In the genomic region with DNA sequence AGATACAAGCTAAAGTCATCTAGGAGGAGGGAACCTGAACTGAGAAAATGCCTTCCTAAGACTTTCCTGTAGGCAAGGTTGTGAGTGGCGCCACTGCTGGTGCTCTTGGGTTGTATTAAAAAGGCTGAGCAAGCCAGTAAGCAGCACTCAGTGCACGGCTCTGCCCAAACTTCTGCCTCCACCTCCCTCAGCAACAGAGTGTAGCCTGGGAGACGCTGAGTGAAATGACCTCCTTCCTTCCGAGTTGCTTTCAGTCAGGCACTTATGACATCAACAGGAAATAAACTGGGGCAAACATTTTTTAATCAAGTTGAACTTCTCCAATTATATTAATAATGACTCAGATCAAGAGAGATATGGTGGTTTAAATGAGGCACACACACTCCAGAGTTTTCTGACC, we compare ENCODE assay signal across 15 mouse cellular contexts. TPM values are rescaled to one million over a fixed set of nuclear protein-coding genes. Genes with fewer than 3 reads are reported as not detected.
DNase-seq lines count a peak whose midpoint lies in the region; ATAC-seq and TF ChIP-seq lines count a peak whose summit lies in the region.
"Had no signal": no experiment of that assay in that cellular context is flagged by ENCODE, and none has a peak within 500 bp of the region (broad histone marks: within the 10 kb centered on the region; RNA-seq: fewer than 3 reads in every experiment).

No protein-coding gene starts in this region.

- TF ChIP-seq POLR2A in heart, adult 2 months (IDR thresholded peaks at IDR 0.05; ENCODE audit: insufficient read depth, low read depth, low read length) = no peak
- TF ChIP-seq POLR2A in liver, adult 2 months (IDR thresholded peaks at IDR 0.05; ENCODE audit: extremely low read depth, insufficient read depth, low read length) = no peak
- TF ChIP-seq POLR2A in CH12.LX (IDR thresholded peaks at IDR 0.05; ENCODE audit: low read depth, low read length) (no peak), myocyte (IDR thresholded peaks at IDR 0.05; ENCODE audit: insufficient read length, low read depth) (no peak)

- H3ac ChIP-seq in myocyte (ENCODE audit: control insufficient read depth, insufficient read length) = no peak overlapping the region

- dilution Hi-C loops in CH12.LX (cut with MboI; ENCODE audit: extremely low pct_ligation_motif_present, extremely low pct_unique_long_range_greater_than_20kb, low sequenced_read_pairs) = no loop called here

- H3K9me3 ChIP-seq in liver, embryonic 12.5 days (replicated peaks) = no peaks in the 10 kb centered on the region
- no peaks in the 10 kb centered on the region for H3K9me3 ChIP-seq in CH12.LX (replicated peaks; ENCODE audit: low read length)
- H3K9me3 ChIP-seq: embryonic facial prominence, embryonic 13.5 days; midbrain, embryonic 13.5 days; neural tube, embryonic 12.5 days had no signal

- no peak overlapping the region for H3K4me3 ChIP-seq in heart, adult 2 months
- H3K4me3 ChIP-seq in liver, adult 2 months (ENCODE audit: insufficient read depth, low read depth, low read length) = no peak overlapping the region
- no peak overlapping the region for H3K4me3 ChIP-seq in liver, embryonic 12.5 days
- no peak overlapping the region for H3K4me3 ChIP-seq in CH12.LX (replicated peaks in 1 of 3; ENCODE audit: low read depth in 2 of 3, low read length in 2 of 3, poor library complexity in 1 of 3)
- no peak overlapping the region for H3K4me3 ChIP-seq in myocyte
- H3K4me3 ChIP-seq: embryonic facial prominence, embryonic 13.5 days; midbrain, embryonic 13.5 days; neural tube, embryonic 12.5 days had no signal

- peaks cover 26% of the 10 kb centered on the region for H3K4me1 ChIP-seq in heart, adult 2 months (ENCODE audit: control insufficient read depth, insufficient read depth, low read length)
- H3K4me1 ChIP-seq in liver, adult 2 months (ENCODE audit: control insufficient read depth, insufficient read depth, low read length) = peaks cover 21% of the 10 kb centered on the region
- H3K4me1 ChIP-seq in liver, embryonic 12.5 days = peaks cover 47% of the 10 kb centered on the region
- H3K4me1 ChIP-seq in CH12.LX (ENCODE audit: control insufficient read depth in 1 of 2, insufficient read depth in 2 of 2) = peaks cover 22 to 89% of the 10 kb centered on the region in 2 experiments

- WGBS in heart, adult 2 months = 19% methylated on average over 4 of the region's 4 CpGs
- 57% methylated on average over 4 of the region's 4 CpGs for WGBS in liver, adult 2 months
- 66% methylated on average over 4 of the region's 4 CpGs for WGBS in liver, embryonic 12.5 days (ENCODE audit: insufficient replicate concordance)

- ATAC-seq in liver, embryonic 12.5 days = no peak
- ATAC-seq: midbrain, embryonic 13.5 days had no signal

- TF ChIP-seq RAD21 in CH12.LX (IDR thresholded peaks at IDR 0.05; ENCODE audit: low read depth, low read length) = no peak

- H3K79me2 ChIP-seq in heart, adult 2 months (replicated peaks; ENCODE audit: control insufficient read depth, insufficient read depth, low read length) = peaks cover 3% of the 10 kb centered on the region
- peaks cover 46% of the 10 kb centered on the region for H3K79me2 ChIP-seq in liver, adult 2 months (ENCODE audit: control insufficient read depth, insufficient read depth, low read length)
- peaks cover 100% of the 10 kb centered on the region for H3K79me2 ChIP-seq in CH12.LX (replicated peaks; ENCODE audit: control insufficient read depth, extremely low read depth, insufficient read depth, poor library complexity, severe bottlenecking)
- peaks cover 99% of the 10 kb centered on the region for H3K79me2 ChIP-seq in myocyte (ENCODE audit: control insufficient read depth, insufficient read depth)

- H3K27me3 ChIP-seq in heart, adult 2 months (ENCODE audit: control insufficient read depth, insufficient read depth, low read length) = no peaks in the 10 kb centered on the region
- no peaks in the 10 kb centered on the region for H3K27me3 ChIP-seq in liver, adult 2 months (ENCODE audit: control insufficient read depth, insufficient read depth, low read length)
- H3K27me3 ChIP-seq in liver, embryonic 12.5 days (replicated peaks) = no peaks in the 10 kb centered on the region
- H3K27me3 ChIP-seq in CH12.LX (replicated peaks) (no peaks in the 10 kb centered on the region), myocyte (ENCODE audit: control insufficient read depth, insufficient read depth, insufficient read length) (no peaks in the 10 kb centered on the region)
- H3K27me3 ChIP-seq: embryonic facial prominence, embryonic 13.5 days; midbrain, embryonic 13.5 days; neural tube, embryonic 12.5 days had no signal

- in situ Hi-C loops in CH12.LX (cut with MboI; ENCODE audit: low pct_ligation_motif_present, low pct_unique_long_range_greater_than_20kb, low sequenced_read_pairs) = no loop called here

- no peak overlapping the region for H3K9ac ChIP-seq in heart, adult 2 months (ENCODE audit: low read depth, low read length)
- H3K9ac ChIP-seq in liver, adult 2 months (ENCODE audit: low read depth, low read length) = no peak overlapping the region
- H3K9ac ChIP-seq in liver, embryonic 12.5 days = no peak overlapping the region
- peak overlapping the region; percentile 65 for H3K9ac ChIP-seq in CH12.LX (ENCODE audit: insufficient read depth, low read depth)
- H3K9ac ChIP-seq: embryonic facial prominence, embryonic 13.5 days; midbrain, embryonic 13.5 days; neural tube, embryonic 12.5 days had no signal

- no peak for TF ChIP-seq EP300 in heart, adult 2 months (IDR thresholded peaks at IDR 0.05; ENCODE audit: insufficient read depth, low read depth, low read length)
- TF ChIP-seq EP300 in CH12.LX (IDR thresholded peaks at IDR 0.05; ENCODE audit: low read length) = 0 out of 2 replicates have a peak, but pooled peaks have one; percentile 1

- TF ChIP-seq CTCF in heart, adult 2 months (IDR thresholded peaks at IDR 0.05) = no peak
- TF ChIP-seq CTCF in liver, adult 2 months (IDR thresholded peaks at IDR 0.05; ENCODE audit: low read depth, low read length) = no peak
- TF ChIP-seq CTCF in CH12.LX (conservative IDR thresholded peaks at IDR 0.05 in 1 of 2, IDR thresholded peaks at IDR 0.05 in 1 of 2; ENCODE audit: low read depth in 2 of 2, low read length in 2 of 2) = no peak

- DNase-seq in heart, adult 2 months = no peak
- DNase-seq in heart, adult 9 months (ENCODE audit: low spot score in 2 of 2) = no peak
- peak; percentile 48 for DNase-seq in liver, adult 2 months (ENCODE audit: extremely low read depth, low read depth, low spot score)
- no peak for DNase-seq in CH12.LX (ENCODE audit: extremely low read depth)
- no peak for DNase-seq in thymus, postnatal 10 days (ENCODE audit: low spot score in 2 of 2)
- no peak for DNase-seq in gastrocnemius, postnatal 4 days (ENCODE audit: low spot score in 2 of 2)
- DNase-seq: cerebellum, postnatal 25 days; gastrocnemius, postnatal 14 days; kidney, adult 11 months; thymus, adult 2 months had no signal

- peak overlapping the region; percentile 71 for H3K27ac ChIP-seq in heart, adult 2 months
- no peak overlapping the region for H3K27ac ChIP-seq in liver, adult 2 months (replicated peaks; ENCODE audit: insufficient read depth, low read depth, low read length)
- H3K27ac ChIP-seq in liver, embryonic 12.5 days = no peak overlapping the region
- peak overlapping the region; percentile 88 for H3K27ac ChIP-seq in CH12.LX (ENCODE audit: insufficient read depth, low read depth)
- H3K27ac ChIP-seq: embryonic facial prominence, embryonic 13.5 days; midbrain, embryonic 13.5 days; neural tube, embryonic 12.5 days had no signal

- H3K36me3 ChIP-seq in heart, adult 2 months (ENCODE audit: control insufficient read depth, insufficient read depth, low read length) = peaks cover 28% of the 10 kb centered on the region
- peaks cover 2% of the 10 kb centered on the region; the same call in 1 of the 2 replicates for H3K36me3 ChIP-seq in liver, adult 2 months (ENCODE audit: control insufficient read depth, insufficient read depth, low read length)
- peaks cover 56% of the 10 kb centered on the region for H3K36me3 ChIP-seq in liver, embryonic 12.5 days
- peaks cover 5 to 72% of the 10 kb centered on the region in 2 experiments for H3K36me3 ChIP-seq in CH12.LX (replicated peaks in 1 of 2; ENCODE audit: control insufficient read depth in 1 of 2, insufficient read depth in 1 of 2, low read length in 1 of 2)
- no peaks in the 10 kb centered on the region for H3K36me3 ChIP-seq in myocyte (ENCODE audit: control insufficient read depth, insufficient read depth)

- H3K4me2 ChIP-seq in liver, embryonic 12.5 days = no peak overlapping the region
- peak overlapping the region; percentile 91 for H3K4me2 ChIP-seq in CH12.LX (ENCODE audit: insufficient read depth, low read depth, poor library complexity, severe bottlenecking)
- H3K4me2 ChIP-seq in myocyte (ENCODE audit: low read depth) = peak overlapping the region; percentile 21
- H3K4me2 ChIP-seq: embryonic facial prominence, embryonic 13.5 days; midbrain, embryonic 13.5 days; neural tube, embryonic 12.5 days had no signal

- intact Hi-C loops in heart, adult 2 months (cut with DNase I) = no loop called here

RNA-seq across cellular contexts. Expression of gene Nkiras2, which starts 10.2 kb away (rescaled TPM):
- total RNA-seq in heart, adult 2 months (2021) = 10 to 100 TPM; 49.5 to 50.3 TPM
- polyA plus RNA-seq in heart, adult 2 months (2012; rRNA removed) = 91.2 and 107 TPM in 2 replicates
- 13.7 and 16.0 TPM in 2 replicates for total RNA-seq in liver, adult 2 months (2014; rRNA removed)
- polyA plus RNA-seq in liver, adult 2 months (2012; rRNA removed) = 32.0 and 33.4 TPM in 2 replicates
- 22.5 and 24.4 TPM in 2 replicates for polyA plus RNA-seq in liver, embryonic 12.5 days (2016; fragmentation: Nextera tagmentation; extraction: Ambion mirVana)
- 59.9 and 70.0 TPM in 2 replicates for total RNA-seq in CH12.LX (2012; rRNA removed)
- 46.6 and 53.8 TPM in 2 replicates for total RNA-seq in CH12.LX (2014; rRNA removed)
- 57.9 and 60.0 TPM in 2 replicates for polyA plus RNA-seq in CH12.LX (2012; ENCODE audit: insufficient read length, low read depth)
- polyA plus RNA-seq in myocyte (2012; fragmentation: generic; extraction: Trizol) = 130 TPM
- 10 to 100 TPM; 42.5 to 43.7 TPM for total RNA-seq in gastrocnemius, postnatal 4 days (2021)

RNA-seq across cellular contexts. Expression of gene Dnajc7, which starts 11.2 kb away (rescaled TPM):
- total RNA-seq in heart, adult 2 months (2021) = 100 to 1,000 TPM; 107 to 121 TPM
- 46.1 and 77.8 TPM in 2 replicates for polyA plus RNA-seq in heart, adult 2 months (2012; rRNA removed)
- total RNA-seq in liver, adult 2 months (2014; rRNA removed) = 40.9 and 44.7 TPM in 2 replicates
- 16.1 and 16.7 TPM in 2 replicates for polyA plus RNA-seq in liver, adult 2 months (2012; rRNA removed)
- 109 and 122 TPM in 2 replicates for polyA plus RNA-seq in liver, embryonic 12.5 days (2016; fragmentation: Nextera tagmentation; extraction: Ambion mirVana)
- 249 and 250 TPM in 2 replicates for total RNA-seq in CH12.LX (2012; rRNA removed)
- 123 and 141 TPM in 2 replicates for total RNA-seq in CH12.LX (2014; rRNA removed)
- 455 and 516 TPM in 2 replicates for polyA plus RNA-seq in CH12.LX (2012; ENCODE audit: insufficient read length, low read depth)
- 113 TPM for polyA plus RNA-seq in myocyte (2012; fragmentation: generic; extraction: Trizol)
- total RNA-seq in gastrocnemius, postnatal 4 days (2021) = 100 to 1,000 TPM; 192 to 239 TPM

RNA-seq across cellular contexts. Expression of gene Cnp, which starts 34.1 kb away (rescaled TPM):
- 1 to 10 TPM; 5.6 to 7.6 TPM for total RNA-seq in heart, adult 2 months (2021)
- polyA plus RNA-seq in heart, adult 2 months (2012; rRNA removed) = 9.5 and 11.4 TPM in 2 replicates
- 10.1 and 11.6 TPM in 2 replicates for total RNA-seq in liver, adult 2 months (2014; rRNA removed)
- polyA plus RNA-seq in liver, adult 2 months (2012; rRNA removed) = 11.0 and 17.3 TPM in 2 replicates
- 12.9 and 15.1 TPM in 2 replicates for polyA plus RNA-seq in liver, embryonic 12.5 days (2016; fragmentation: Nextera tagmentation; extraction: Ambion mirVana)
- total RNA-seq in CH12.LX (2012; rRNA removed) (80.2 and 91.6 TPM in 2 replicates), CH12.LX (2014; rRNA removed) (75.9 and 87.8 TPM in 2 replicates)
- polyA plus RNA-seq in CH12.LX (2012; ENCODE audit: insufficient read length, low read depth) (77.7 and 81.2 TPM in 2 replicates), myocyte (2012; fragmentation: generic; extraction: Trizol) (18.5 TPM)
- 10 to 100 TPM; 33.3 to 38.3 TPM for total RNA-seq in gastrocnemius, postnatal 4 days (2021)

Comparison
In these comparisons a context has a peak if more than half of its experiments do, and no peak if none do; other contexts are left out.
1. H3K27ac ChIP-seq: peak in heart, adult 2 months (single experiment) and CH12.LX (single experiment); none in liver, adult 2 months (single experiment) and liver, embryonic 12.5 days (single experiment).